Mouse (Mus musculus) bone marrow, adult 2 months (tissue): Measurements from ENCODE around the gene Zfp457. TPM values are rescaled to one million over a fixed set of nuclear protein-coding genes. Genes with fewer than 3 reads are reported as not detected.
"Not testable (repeated sequence)": the region's sequence is repeated elsewhere in the genome, so short reads cannot be mapped to it uniquely, and the experiment has no call there.

ENCODE experiments used
- H3K27ac ChIP-seq: fragments of 200-500 bp; 2 replicates; pipeline ENCODE4 v1.5.1; 2012; ENCODE audit warnings: low read depth, mild to moderate bottlenecking, control low read depth, inconsistent platforms, low read length; ENCODE audit not compliant: control insufficient read depth, poor library complexity, insufficient read depth
- H3K4me1 ChIP-seq: fragments of 200-500 bp; 2 replicates; pipeline ENCODE4 v1.6.1; 2011; ENCODE audit warnings: low read length; ENCODE audit not compliant: control insufficient read depth, insufficient read depth
- H3K4me3 ChIP-seq: fragments of 200-500 bp; replicated peaks from 2 replicates; pipeline ENCODE3; 2011; ENCODE audit warnings: mild to moderate bottlenecking, low read depth, low read length, control low read depth; ENCODE audit not compliant: control insufficient read depth
- CTCF ChIP-seq: fragments of 200-500 bp; IDR thresholded peaks from 2 replicates; pipeline ENCODE4 v1.5.1; 2011; ENCODE audit warnings: low read length, control low read depth; ENCODE audit not compliant: control insufficient read depth, insufficient read depth
- POLR2A ChIP-seq: fragments of 200-500 bp; IDR thresholded peaks from 2 replicates; pipeline ENCODE4 v1.6.1; 2011; ENCODE audit warnings: low read depth, mild to moderate bottlenecking, control low read depth, low read length, borderline replicate concordance; ENCODE audit not compliant: control insufficient read depth
- whole genome bisulfite sequencing: fragments of 180-500 bp; shearing (Covaris S2); methylation state at CpG from one replicate; pipeline ENCODE4 v1.1.7; 2018; 5-methylcytosine and 5-hydroxymethylcytosine counted together
- polyA plus RNA-seq: library from polyadenylated mRNA; stranded (reverse); fragments of >200 nt; gene quantifications from 2 replicates; pipeline ENCODE4 v1.2.4, GENCODE M21; 2011; ENCODE audit warnings: low replicate concordance; ENCODE audit not compliant: missing spikeins, insufficient read depth, insufficient read length

The Zfp457 gene
- 3.0 TPM in 1 of 2 replicates, not detected in the other for polyA plus RNA-seq

DNA sequence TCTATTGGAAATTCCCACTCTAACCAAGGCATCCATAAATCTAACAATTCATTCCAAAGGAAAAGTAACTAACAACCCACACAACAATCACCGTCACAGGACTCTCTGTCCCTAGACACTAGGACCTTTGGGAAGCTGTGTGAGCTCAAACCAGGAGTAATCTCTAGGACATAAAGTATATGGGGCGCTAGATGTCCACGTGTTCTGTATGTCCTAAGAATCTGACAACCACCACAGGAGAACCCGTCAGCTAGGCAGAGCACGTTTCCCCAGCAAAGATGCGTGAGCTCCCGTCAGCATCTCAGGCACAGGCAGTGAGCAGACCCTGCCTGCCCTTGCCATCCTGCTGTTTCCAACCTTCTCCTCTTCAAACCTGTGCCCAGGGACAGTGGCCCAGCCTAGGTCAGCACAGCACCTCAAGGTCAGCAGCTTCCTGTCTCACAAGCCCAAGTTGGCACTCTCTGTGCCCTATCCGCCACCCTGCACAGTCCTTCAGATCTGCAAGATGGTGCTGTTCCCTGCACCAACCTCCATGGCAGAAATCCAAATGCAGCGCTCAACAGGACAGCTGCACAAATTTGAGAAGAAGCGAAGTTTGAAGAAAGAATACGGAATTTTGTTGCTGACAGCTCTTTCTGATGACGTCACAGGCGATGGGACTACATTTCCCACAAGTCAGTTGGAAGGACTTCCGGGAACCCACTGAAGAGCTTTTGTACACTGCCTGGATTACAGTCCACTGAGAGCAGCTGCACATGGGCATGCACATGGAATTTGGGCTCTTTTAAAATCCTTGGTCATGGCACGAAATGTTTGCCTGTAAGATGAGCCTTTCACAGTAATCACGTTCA is at the start of gene Zfp457:
Zfp457 (minus strand) TSS at position 664 of the 851 bp plus-strand sequence.
- H3K4me1 ChIP-seq: no peaks in the 10 kb centered on the region; the same call in 1 of the 2 replicates
- WGBS: 4% methylated on average over 16 of the region's 16 CpGs
- TF ChIP-seq POLR2A (no peak), CTCF (no peak)
- H3K27ac ChIP-seq: peak within 1 kb of the TSS; percentile 6; the same call in 1 of the 2 replicates
- H3K4me3 ChIP-seq: peak within 1 kb of the TSS; percentile 97

DNA sequence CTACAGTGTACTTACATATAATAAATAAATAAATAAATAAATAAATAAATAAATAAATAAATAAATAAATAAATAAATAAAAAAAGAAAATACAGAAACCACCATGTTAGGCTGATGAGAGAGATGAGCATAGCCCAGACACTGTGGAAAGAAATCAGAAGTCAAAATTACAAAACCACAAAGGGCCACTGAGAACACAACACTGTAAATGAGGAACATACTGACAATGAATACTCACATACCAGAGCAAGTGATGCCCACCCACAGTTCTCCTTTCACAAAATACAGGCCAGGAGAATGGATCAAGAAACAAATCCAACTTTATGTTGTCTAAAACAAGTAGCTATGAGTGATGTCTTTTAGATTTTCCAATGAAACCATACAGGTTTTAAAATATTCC is 45.6 kb upstream of the Zfp457 start:
- Histone ChIP-seq H3K4me3 (no peak overlapping the region), H3K27ac (no peak overlapping the region), H3K4me1 (no peaks in the 10 kb centered on the region)
- TF ChIP-seq POLR2A (no peak), CTCF (no peak)

DNA sequence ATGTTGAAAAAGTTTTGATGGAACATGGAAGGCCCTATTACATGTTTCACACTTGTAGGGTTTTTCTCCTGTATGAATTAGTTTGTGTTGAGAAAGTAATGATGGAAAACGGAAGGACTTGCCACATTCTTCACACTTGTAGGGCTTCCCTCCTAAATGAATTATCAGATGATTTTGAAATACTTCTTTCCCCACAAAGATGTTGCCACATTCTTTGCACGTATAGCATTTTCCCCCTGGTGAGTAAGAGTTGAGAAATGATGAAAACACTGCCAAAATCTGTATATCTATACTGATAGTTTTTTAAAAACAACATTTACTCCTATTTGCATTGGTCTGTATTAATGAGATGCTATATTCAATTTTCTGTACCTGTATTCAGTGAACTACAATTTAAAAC is 37.1 kb upstream of the Zfp457 start:
- no peak for TF ChIP-seq CTCF
- TF ChIP-seq POLR2A: no peak
- no peak overlapping the region for H3K4me3 ChIP-seq
- H3K4me1 ChIP-seq: no peaks in the 10 kb centered on the region
- 45% methylated on average over 2 of the region's 2 CpGs for WGBS
- H3K27ac ChIP-seq: no peak overlapping the region

DNA sequence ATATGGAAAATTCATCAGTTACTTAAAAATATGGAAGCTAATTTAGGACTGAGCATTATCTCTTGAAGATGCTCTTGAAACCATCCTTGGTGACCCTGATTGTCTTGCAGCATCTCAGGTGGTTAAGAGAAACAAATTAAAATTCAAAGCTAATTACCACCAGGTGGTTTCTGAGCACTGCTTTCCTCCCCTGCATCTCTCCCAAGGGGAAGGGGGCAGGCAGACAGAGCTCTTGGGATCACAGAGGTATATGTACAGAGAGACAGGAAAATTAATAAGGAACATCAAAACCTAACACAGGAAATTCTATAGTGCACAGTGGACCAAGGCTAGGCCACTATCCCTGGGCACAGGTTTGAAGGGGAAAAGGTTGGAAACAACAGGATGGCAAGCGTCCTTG is 26.6 kb upstream of the Zfp457 start:
- Histone ChIP-seq H3K27ac (no peak overlapping the region), H3K4me3 (no peak overlapping the region), H3K4me1 (peaks cover 1% of the 10 kb centered on the region; the same call in 1 of the 2 replicates)
- WGBS: 68% methylated on average over 1 of the region's 1 CpGs
- no peak for TF ChIP-seq POLR2A
- TF ChIP-seq CTCF: no peak

DNA sequence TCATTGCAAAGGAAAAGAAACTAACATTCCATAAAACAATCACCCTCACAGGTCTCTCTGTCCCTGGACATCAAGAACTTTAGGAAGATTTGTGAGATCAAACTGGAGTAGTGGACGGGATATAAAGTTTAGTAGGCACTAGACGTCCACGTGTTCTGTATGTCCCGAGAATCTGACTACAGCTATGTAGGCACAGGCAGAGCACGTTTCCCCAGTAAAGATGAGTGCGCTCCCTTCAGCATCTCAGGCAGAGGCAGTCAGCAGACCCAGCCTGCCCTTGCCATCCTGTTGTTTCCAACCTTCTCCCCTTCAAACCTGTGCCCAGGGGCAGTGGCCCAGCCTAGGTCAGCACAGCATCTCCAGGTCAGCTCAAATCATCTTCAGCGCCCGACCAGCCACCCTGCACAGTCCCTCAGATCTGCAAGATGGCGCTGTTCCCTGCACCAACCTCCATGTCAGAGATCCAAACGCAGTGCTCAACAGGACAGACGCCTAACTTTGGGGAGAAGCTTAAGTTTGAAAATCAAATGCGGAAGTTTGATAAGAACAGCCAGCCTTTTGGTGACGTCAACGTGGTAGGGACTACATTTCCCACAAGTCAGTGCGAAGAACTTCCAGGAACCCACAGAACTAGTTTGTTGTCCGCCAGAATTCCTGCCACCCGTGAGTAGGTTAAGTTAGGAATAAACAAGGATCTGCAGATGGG is 25.9 kb upstream of the Zfp457 start, which contains the start of gene Zfp595:
Zfp595 (minus strand) TSS at position 552 of the 706 bp plus-strand sequence.
- peak within 1 kb of the TSS; percentile 83 for H3K4me3 ChIP-seq
- WGBS: 3% methylated on average over 17 of the region's 17 CpGs
- peaks cover 1% of the 10 kb centered on the region; the same call in 1 of the 2 replicates for H3K4me1 ChIP-seq
- H3K27ac ChIP-seq: peak within 1 kb of the TSS; percentile 44
- TF ChIP-seq POLR2A (peak; percentile 28; the same call in 1 of the 2 replicates), CTCF (peak; percentile 56)

DNA sequence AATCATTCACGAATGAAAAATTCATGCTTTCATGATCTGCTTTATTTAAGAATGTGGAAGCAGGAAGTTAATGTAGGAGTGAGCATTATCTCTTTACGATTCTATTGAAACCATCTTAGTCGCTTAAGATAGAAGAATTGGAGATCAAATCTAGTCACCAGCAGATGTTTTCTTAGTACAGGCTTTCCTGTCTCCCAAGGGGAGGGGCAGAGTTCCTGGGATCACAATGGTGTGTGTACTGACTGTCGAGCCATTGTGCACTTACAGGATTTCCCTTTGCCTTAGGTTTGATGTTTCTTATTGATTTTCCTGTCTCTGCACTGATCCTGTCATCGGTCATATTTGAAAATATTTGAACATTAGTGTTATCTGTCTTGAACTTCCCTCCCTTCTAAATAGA is 433 bp upstream of the Zfp457 start:
- Histone ChIP-seq H3K4me1 (no peaks in the 10 kb centered on the region; the same call in 1 of the 2 replicates), H3K4me3 (no peak overlapping the region), H3K27ac (no peak overlapping the region)
- no peak for TF ChIP-seq POLR2A
- no peak for TF ChIP-seq CTCF
- 9% methylated on average over 5 of the region's 5 CpGs for WGBS

DNA sequence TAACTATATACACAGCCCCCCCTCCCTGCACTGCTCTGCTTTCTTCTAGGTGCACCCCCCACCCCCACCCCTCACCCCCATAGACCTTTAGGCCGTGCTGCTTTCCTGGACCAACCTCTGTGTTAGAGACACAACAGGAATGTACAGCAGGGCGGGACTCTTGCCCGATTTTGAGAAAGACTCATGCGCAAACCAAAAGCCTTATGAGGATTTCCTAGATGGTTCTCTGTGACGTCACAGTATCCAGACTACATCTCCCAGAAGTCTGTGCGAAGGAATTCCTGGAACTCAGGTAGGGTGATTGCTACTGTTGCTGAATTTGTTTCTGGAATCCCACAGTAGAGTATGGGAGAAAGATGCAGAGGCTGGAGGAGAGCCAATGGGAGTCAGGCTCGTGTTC is 28.0 kb downstream of the Zfp457 start, which contains the start of gene Zfp458:
Zfp458 (minus strand) TSS at position 153 of the 400 bp plus-strand sequence.
- no peaks in the 10 kb centered on the region for H3K4me1 ChIP-seq
- no peak within 1 kb of the TSS; the same call in 1 of the 2 replicates for H3K27ac ChIP-seq
- 52% methylated on average over 7 of the region's 7 CpGs for WGBS
- TF ChIP-seq CTCF (no peak), POLR2A (no peak)
- H3K4me3 ChIP-seq: no peak within 1 kb of the TSS

DNA sequence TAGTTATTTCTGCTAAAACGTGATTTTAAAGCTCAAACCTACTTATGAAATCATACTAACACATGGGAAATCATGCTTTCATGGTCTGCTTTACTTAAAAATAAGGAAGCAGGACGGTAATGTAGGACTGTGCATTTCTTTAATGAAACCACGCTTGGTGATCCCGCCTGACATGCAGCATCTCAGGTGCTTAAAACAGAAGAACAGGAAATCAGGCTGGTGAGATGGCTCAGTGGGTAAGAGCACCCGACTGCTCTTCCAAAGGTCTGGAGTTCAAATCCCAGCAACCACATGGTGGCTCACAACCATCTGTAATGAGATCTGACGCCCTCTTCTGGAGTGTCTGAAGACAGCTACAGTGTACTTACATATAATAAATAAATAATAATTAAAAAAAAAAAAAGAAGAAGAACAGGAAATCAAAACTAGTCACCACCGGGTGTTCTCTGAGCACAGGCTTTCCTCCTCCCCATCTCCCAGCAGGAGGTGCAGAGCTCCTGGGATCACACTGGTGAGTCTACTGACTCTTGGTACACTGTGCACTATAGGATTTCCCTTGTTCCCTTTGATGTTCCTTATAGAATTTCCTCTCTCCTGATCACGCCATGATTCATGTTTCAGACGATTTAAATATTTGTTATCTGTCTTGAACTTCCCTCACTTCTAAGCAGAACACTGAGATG is 36.8 kb downstream of the Zfp457 start:
- H3K4me1 ChIP-seq, H3K27ac ChIP-seq: not testable (repeated sequence)
- WGBS: 23% methylated on average over 9 of the region's 9 CpGs
- peak overlapping the region; percentile 94 for H3K4me3 ChIP-seq
